Mouse (Mus musculus): ENCODE results near the gene Klf12.

Klf12 gene

GRCm38 (mm10) chr14:99967920-99968319, 316.6 kb downstream of the Klf12 start:
- ChIA-PET CTCF (no interaction called here), POLR2A (interaction anchor here in 1 of 4 experiments (0.5 to 0.6 kb wide), 2 partner anchors 161 to 361 kb away, joined by 4 to 6 read pairs; no protein-coding TSS in a partner anchor)

DNA sequence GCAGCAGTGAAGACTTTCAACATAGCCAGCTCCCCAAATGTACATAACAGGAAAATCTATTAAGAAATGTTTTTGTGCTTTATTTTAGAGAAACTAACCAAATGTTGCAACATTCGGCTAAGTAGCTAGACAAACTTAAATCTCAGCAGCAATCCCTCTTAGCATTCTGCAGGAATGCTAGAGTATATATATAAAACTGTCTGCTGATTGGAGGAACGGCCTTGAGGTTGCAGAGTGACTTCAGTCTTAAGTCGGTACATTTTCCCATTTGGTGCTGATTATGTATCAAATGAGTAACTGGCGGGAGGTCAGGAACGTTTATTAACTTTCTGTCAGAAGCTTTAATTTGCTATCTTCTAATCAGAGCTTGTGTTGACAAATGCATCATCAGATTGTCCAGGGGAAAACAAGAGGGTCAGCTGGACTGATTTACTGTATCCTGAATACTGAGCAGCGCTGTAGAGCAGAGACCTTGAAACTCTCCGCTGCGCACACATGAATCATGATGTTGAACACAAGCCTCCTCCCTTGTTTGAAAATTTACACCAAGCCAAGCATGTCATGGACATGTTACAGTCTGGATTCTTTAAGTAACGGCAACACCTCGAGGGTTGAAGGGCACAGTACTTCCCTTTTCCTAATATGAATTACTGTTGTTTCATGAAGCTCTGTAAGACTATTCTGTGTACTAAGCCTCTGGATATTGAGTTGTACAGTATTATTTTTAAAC, 323.8 kb downstream of the Klf12 start:
- CTCF ChIA-PET: no interaction called here
- POLR2A ChIA-PET: interaction anchor here in 1 of 4 experiments (0.6 kb wide), 1 partner anchor 509 kb away, joined by 3 read pairs; no protein-coding TSS in a partner anchor

GRCm38 (mm10) chr14:99955133-99955532, 329.3 kb downstream of the Klf12 start:
- ChIA-PET CTCF (no interaction called here), POLR2A (no interaction called here)

DNA sequence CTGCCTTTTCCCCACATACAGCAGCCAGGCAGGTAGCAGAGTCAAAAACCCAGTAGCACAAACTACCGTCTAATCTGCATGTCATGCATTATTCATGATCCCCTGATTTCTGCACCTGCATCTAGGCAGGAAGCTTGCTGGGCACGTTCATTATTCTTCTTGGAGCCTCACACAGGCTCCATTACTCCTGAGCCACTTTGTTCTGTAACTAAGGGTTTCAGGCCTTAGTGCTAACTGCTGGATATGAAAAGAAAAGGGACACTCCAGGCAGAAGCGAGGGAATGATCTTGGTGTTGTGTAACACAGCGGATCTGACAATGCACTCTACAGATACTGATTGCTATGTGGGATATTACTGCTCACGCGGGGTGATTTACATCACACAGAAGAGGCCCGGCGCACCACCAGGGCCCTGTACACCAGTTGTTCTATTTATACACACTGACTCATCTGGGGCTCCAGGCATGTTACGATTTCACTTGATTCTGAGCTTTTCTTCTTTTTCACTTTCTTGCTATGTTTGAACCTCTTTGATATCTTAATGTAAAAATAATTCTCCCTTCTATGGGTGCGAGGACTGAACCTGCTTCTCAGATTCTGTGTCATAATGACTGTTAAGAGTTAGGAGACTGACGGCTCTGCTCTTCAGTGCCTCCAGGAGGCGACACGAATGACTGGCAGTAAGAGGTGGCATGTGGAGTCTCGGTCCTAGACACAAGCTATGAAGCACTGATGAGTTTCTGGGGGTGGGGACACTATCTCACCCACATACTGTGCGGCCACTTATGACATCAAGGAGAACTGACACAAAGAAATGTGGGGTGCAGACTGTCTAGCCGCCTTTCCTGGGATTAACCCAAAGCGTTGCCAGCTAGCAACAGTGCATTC, 340.0 kb downstream of the Klf12 start:
- ChIA-PET POLR2A (interaction anchor here in 2 of 4 experiments (0.6 to 1.3 kb wide), 2 partner anchors 26 to 340 kb away, joined by 4 read pairs; partner anchors contain the start of gene Klf12 (in 1 of the 2)), CTCF (interaction anchor here in 1 of 4 experiments (1.3 kb wide), 1 partner anchor 13 kb away, joined by 4 read pairs; no protein-coding TSS in a partner anchor)

- POLR2A ChIA-PET: no interaction called here
Measured at GRCm38 (mm10) chr14:99943156-99943555, 341.3 kb downstream of the Klf12 start.

DNA sequence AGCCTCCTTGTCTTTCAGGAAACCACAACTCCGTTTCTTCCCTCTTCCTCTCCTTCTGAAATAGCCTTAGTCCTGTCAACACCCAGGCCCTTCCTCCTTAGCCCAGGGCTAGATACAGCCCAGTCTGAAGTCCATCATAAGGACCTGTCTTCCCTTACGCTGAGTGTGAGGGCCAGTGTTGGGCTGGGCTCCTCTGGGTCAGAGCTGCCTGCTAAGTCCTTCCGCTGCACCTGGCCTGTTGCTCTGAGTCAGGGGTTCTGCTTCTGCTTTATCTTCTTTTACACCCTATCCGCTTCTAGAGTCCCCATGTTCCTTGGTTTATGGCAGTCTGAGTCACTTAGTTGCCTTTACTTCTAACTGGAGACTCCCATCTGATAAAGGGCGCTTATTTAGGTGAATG, 351.0 kb downstream of the Klf12 start:
- CTCF ChIA-PET: no interaction called here
- POLR2A ChIA-PET: no interaction called here

More at GRCm38 (mm10) chr14:99943156-99943555, 341.3 kb downstream of the Klf12 start:
- CTCF ChIA-PET: interaction anchor here in 1 of 4 experiments (1.3 kb wide), 1 partner anchor 11 kb away, joined by 4 read pairs; no protein-coding TSS in a partner anchor

DNA sequence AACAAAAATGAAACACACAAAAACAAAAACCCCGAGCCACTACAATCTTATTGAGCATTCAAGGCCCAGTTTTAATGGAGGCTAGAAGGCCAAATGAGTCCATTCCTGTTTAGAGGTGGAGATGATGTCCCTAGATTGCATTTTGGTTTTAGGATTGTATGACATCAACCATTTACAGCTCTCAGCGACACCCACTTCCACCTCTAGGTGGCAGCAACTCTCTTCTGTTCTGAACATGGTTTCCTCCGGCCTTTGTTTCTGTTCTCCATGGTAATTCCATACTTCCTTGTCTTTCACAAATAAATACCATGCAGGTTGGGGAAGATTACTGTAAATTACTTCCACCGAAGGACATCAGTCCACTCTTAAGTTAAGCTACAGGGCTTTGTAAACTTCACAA, 352.6 kb downstream of the Klf12 start:
- CTCF ChIA-PET: interaction anchor here (0.5 to 1.5 kb wide), 10 partner anchors 8 to 1388 kb away, joined by 3 to 4 read pairs (median 3); no protein-coding TSS in a partner anchor

GRCm38 (mm10) chr14:99911912-99912311, 372.6 kb downstream of the Klf12 start:
- CTCF ChIA-PET: interaction anchor here in 1 of 4 experiments (0.6 kb wide), 1 partner anchor 90 kb away, joined by 3 read pairs; no protein-coding TSS in a partner anchor
- POLR2A ChIA-PET: no interaction called here

More for the DNA sequence above, 352.6 kb downstream of the Klf12 start:
- POLR2A ChIA-PET: interaction anchor here in 1 of 4 experiments (0.6 kb wide), 2 partner anchors 759 to 1034 kb away, joined by 3 to 4 read pairs; no protein-coding TSS in a partner anchor

- ChIA-PET POLR2A (no interaction called here), CTCF (no interaction called here)
Measured at GRCm38 (mm10) chr14:99910876-99911275, 373.6 kb downstream of the Klf12 start.

- CTCF ChIA-PET: no interaction called here
- POLR2A ChIA-PET: no interaction called here
Measured at GRCm38 (mm10) chr14:99900902-99901301, 383.6 kb downstream of the Klf12 start.

DNA sequence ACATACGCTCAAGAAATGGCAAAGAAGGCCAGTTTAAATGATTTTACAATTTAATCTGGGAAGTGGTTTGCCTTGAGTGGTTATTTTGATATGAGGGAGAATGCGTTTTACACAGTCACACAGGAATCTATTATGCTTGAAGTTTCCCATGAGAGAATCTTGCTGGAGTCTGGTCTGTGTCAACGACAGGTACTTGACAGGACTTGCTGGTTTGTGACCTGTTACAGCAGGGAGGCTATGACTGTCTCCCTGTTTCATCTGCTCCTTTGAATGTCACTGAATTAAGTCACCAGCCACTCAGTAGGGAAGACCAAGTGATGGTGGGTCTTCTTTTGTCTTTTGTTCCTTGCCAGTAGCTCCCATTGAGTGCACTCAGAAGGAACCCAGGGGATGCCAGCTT, 385.6 kb downstream of the Klf12 start:
- ChIA-PET CTCF (no interaction called here), POLR2A (no interaction called here)

DNA sequence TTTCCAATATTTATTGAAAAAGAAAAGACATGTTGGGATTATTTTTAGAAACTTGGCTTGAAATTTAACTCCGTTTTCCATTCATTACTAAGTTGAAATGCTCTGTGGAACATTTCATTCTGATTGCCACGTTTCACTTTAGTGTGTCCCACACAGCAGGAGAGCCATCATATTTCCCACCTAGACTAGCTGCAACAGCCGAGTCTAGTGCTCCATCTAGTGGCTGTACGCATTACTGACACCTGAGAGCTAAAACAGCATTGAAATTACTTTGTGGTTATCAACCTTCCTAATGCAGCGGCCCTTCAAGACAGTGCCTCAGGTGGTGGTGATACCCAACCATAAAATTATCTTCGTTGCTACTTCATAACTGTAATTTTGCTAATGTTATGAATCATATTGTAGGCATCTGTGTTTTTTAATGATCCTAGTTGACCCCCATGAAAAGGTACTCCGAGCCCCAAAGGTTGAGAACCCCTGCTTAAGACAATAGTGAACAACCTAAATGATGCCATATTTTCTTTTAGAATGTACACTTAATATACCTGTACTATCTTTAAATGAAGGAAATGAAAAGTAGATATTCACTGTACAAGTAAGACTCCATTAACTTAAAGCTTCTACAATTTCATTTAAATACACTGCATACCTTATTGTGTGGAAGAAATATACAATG, 389.6 kb downstream of the Klf12 start:
- CTCF ChIA-PET: interaction anchor here (0.6 to 1.4 kb wide), 14 partner anchors 10 to 778 kb away, joined by 3 to 17 read pairs (median 4); no protein-coding TSS in a partner anchor
- POLR2A ChIA-PET: interaction anchor here in 2 of 4 experiments (0.6 to 1.4 kb wide), 5 partner anchors 596 to 796 kb away, joined by 3 to 4 read pairs (median 4); partner anchors contain the start of genes Klf5 (in 1 of the 2) and Pibf1 (in 1 of the 2)

- POLR2A ChIA-PET: interaction anchor here in 1 of 4 experiments (0.9 to 1.4 kb wide), 2 partner anchors 596 to 751 kb away, joined by 3 to 4 read pairs; partner anchors contain the start of gene Klf5
- CTCF ChIA-PET: interaction anchor here (0.7 to 1.6 kb wide), 10 partner anchors 9 to 1162 kb away, joined by 3 to 17 read pairs (median 5); no protein-coding TSS in a partner anchor
Measured at GRCm38 (mm10) chr14:99894062-99894461, 390.4 kb downstream of the Klf12 start.

DNA sequence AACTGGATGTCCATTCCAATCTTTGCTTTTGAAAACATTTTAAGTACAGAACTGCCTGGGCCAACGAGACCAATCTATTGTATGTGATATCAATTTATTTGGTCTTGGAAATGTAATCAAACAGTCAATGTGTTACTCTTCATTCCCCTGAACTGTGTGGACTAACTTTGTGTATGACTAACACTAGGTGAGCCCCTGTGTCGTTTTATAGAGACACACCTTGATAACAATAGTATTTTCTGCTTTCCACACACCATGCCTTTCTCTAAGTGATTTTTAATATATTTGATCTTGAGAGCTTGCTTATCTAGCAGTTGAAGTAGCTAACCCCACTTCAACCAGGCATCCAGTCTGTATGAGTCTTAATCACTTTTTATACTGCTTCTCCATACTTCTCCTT, 398.0 kb downstream of the Klf12 start:
- CTCF ChIA-PET: no interaction called here

DNA sequence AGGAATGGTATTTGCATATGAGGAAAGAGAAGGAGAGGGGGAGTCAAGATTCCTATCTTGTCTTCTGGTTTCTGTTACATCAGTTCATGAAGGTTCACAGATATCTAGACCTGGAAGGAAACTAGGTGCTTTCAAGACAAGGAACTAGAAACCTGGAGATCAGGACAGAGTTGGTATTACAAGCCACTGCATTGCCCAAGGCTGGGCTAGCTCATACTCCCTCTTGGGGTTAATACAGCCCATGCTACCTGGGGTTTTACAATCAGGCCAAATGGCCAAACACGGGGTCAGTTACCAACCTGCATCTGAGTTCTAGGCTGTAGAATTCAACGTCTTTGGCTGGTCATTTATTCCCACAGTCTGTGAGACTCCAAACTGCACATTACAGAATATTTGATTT, 398.9 kb downstream of the Klf12 start:
- ChIA-PET POLR2A (no interaction called here), CTCF (interaction anchor here in 3 of 4 experiments (0.5 to 0.9 kb wide), 4 partner anchors 9 to 573 kb away, joined by 3 to 11 read pairs (median 3); no protein-coding TSS in a partner anchor)

More for the DNA sequence above, 398.0 kb downstream of the Klf12 start:
- POLR2A ChIA-PET: no interaction called here

GRCm38 (mm10) chr14:99885128-99885527, 399.4 kb downstream of the Klf12 start:
- CTCF ChIA-PET: interaction anchor here in 2 of 4 experiments (0.5 to 0.9 kb wide), 2 partner anchors 10 to 573 kb away, joined by 3 read pairs; no protein-coding TSS in a partner anchor
- POLR2A ChIA-PET: interaction anchor here in 1 of 4 experiments (0.5 kb wide), 1 partner anchor 34 kb away, joined by 3 read pairs; no protein-coding TSS in a partner anchor

GRCm38 (mm10) chr14:99876791-99877578, 407.5 kb downstream of the Klf12 start:
- POLR2A ChIA-PET: no interaction called here
- CTCF ChIA-PET: no interaction called here

DNA sequence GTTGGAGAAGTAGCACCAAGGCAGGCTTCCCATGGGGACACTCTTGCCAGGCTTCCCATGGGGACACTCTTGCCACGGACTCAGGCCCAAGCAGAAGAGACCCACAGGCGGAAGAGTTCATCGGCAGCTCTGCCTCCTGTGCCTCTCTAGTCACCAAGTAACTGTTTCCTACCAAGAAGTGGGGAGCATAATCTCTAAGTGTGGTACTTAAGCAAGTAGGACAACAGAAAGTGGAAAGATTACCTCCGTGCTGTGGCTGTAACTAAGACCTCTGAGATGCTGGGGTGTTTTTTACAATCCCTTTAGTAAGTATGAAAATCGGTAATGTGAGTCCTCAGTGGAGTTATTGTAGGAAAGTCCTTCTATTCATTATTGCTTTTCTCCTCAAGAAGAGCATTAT, 410.8 kb downstream of the Klf12 start:
- POLR2A ChIA-PET: no interaction called here
- CTCF ChIA-PET: interaction anchor here in 1 of 4 experiments (0.8 kb wide), 1 partner anchor 731 kb away, joined by 3 read pairs; no protein-coding TSS in a partner anchor

Measured in embryonic stem cell, embryonic (primary cell).